Mouse (Mus musculus) forebrain, embryonic 11.5 days (tissue): ENCODE measurements around the gene Stmn1. TPM values are rescaled to one million over a fixed set of nuclear protein-coding genes. Genes with fewer than 3 reads are reported as not detected.
"Not testable (repeated sequence)": the region's sequence is repeated elsewhere in the genome, so short reads cannot be mapped to it uniquely, and the experiment has no call there.

Experiments used
- ATAC-seq: fragments of 200-750 bp; cut with Nextera tagmentation; replicated peaks from 2 replicates; pipeline ENCODE4 v1.8.0; 2017; ENCODE audit warnings: moderate TSS enrichment; ENCODE audit not compliant: low FRiP score
- DNase-seq: peaks from one replicate; pipeline ENCODE4 v3.0.0-alpha.2; 2017; ENCODE audit warnings: low spot score
- H3K27ac ChIP-seq: fragments of 300-500 bp; sonication (generic); 2 replicates; pipeline ENCODE4 v1.5.1; 2014; ENCODE audit warnings: low read depth, low read length
- H3K27me3 ChIP-seq: fragments of 300-500 bp; sonication (generic); 2 replicates; pipeline ENCODE4 v1.6.1; 2014; ENCODE audit warnings: mild to moderate bottlenecking, low read length, mixed read lengths; ENCODE audit not compliant: control insufficient read depth, insufficient read depth
- H3K36me3 ChIP-seq: fragments of 300-500 bp; sonication (generic); 2 replicates; pipeline ENCODE4 v1.6.1; 2014; ENCODE audit warnings: mild to moderate bottlenecking, low read length, moderate library complexity, mixed read lengths; ENCODE audit not compliant: control insufficient read depth, insufficient read depth
- H3K4me1 ChIP-seq: fragments of 300-500 bp; sonication (generic); replicated peaks from 2 replicates; pipeline ENCODE4 v1.6.1; 2014; ENCODE audit warnings: low read length, mixed read lengths; ENCODE audit not compliant: control insufficient read depth, insufficient read depth
- H3K4me2 ChIP-seq: fragments of 300-500 bp; sonication (generic); 2 replicates; pipeline ENCODE4 v1.6.1; 2014; ENCODE audit warnings: low read depth, mild to moderate bottlenecking, low read length, moderate library complexity, mixed read lengths; ENCODE audit not compliant: severe bottlenecking
- H3K4me3 ChIP-seq: fragments of 300-500 bp; sonication (generic); 2 replicates; pipeline ENCODE4 v1.5.1; 2014; ENCODE audit warnings: low read depth, low read length
- H3K9ac ChIP-seq: fragments of 300-500 bp; sonication (generic); 2 replicates; pipeline ENCODE4 v1.6.1; 2014; ENCODE audit warnings: low read length
- H3K9me3 ChIP-seq: fragments of 300-500 bp; sonication (generic); 2 replicates; pipeline ENCODE4 v1.6.1; 2016; ENCODE audit warnings: low read length, mixed read lengths; ENCODE audit not compliant: control insufficient read depth
- WGBS: fragments of 180-500 bp; shearing (Covaris S2); extraction: QIAGEN DNeasy Blood & Tissue Kit; methylation state at CpG from one replicate; pipeline ENCODE4 v1.1.7; 2014; 5-methylcytosine and 5-hydroxymethylcytosine counted together
- polyA plus RNA-seq: library from polyadenylated mRNA; unstranded; fragments of >200 nt; fragmentation: Nextera tagmentation; extraction: Ambion mirVana; gene quantifications from 2 replicates; pipeline ENCODE4 v1.2.1, GENCODE M21; 2014

Gene Stmn1
- polyA plus RNA-seq, 1 experiment from 2014 or later, result 3,150 TPM

GRCm38 (mm10) chr4:134484231-134484630, 16.1 kb downstream of the Stmn1 start:
- no peak overlapping the region for H3K9ac ChIP-seq
- H3K27ac ChIP-seq, result no peak overlapping the region
- ATAC-seq (no peak), DNase-seq (no peak)
- no peak overlapping the region for H3K4me3 ChIP-seq
- H3K4me1 ChIP-seq, result no peaks in the 10 kb centered on the region
- H3K4me2 ChIP-seq, result no peak overlapping the region
- H3K36me3 ChIP-seq, result no peaks in the 10 kb centered on the region
- no peaks in the 10 kb centered on the region for H3K9me3 ChIP-seq
- no peaks in the 10 kb centered on the region for H3K27me3 ChIP-seq
- WGBS, result 85% methylated on average over 10 of the region's 10 CpGs

DNA sequence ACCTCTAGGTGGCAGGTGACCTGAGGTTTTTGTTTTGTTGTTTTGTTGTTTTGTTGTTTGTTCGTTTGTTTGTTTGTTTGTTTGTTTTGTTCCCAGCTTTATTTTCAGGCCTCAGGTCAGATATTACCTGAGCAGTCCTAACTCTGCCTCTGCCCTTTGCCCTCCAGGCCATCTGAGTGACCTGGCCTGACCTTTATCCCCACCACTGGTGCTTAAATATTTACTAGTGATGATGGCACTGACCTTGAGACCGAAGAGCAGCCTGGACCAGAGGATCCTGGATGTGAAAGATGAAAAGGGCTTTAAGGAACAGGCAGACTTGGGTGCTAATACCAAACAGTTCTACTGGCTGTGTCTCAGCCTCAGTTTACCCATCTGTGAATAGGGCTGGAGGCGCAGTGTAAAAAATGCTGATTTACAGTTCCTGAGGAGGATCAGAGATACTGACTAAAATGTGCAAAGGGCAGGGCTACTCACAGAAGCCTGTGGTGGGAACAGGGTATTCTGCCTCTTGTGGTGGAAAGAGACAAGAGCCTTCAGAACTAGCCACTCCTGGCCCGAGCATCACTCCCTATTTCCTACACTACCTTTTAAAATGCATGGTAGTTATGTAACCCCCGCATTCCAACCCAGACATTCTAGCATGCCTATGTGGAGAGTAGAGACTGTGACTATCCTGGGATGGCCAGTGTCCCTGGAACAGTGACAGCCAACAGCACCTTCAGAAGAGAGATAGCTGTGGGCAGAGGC, 17.2 kb downstream of the Stmn1 start:
- Histone ChIP-seq H3K36me3 (no peaks in the 10 kb centered on the region), H3K27ac (no peak overlapping the region), H3K4me1 (no peaks in the 10 kb centered on the region), H3K4me3 (no peak overlapping the region), H3K9ac (no peak overlapping the region), H3K9me3 (no peaks in the 10 kb centered on the region), H3K4me2 (no peak overlapping the region), H3K27me3 (no peaks in the 10 kb centered on the region)
- WGBS, result 88% methylated on average over 5 of the region's 5 CpGs
- ATAC-seq (no peak), DNase-seq (no peak)

DNA sequence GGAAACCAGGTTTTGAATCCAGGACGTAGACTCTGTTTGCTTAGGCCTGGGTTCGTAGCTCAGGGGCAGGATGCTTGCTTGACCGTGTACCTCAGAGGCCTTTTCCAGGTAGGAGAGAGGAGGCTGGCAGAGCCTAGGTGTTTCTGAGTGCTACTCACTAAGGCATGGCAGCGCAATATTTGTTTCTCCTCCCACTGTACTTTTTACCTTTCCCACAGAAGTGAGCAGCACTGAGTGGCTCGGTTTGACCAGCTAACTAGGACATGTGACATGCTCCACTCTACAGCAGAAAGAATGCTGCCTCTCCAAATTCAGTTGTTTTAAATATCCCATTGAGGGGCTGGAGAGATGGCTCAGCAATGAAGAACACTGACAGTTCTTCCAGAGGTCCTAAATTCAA, 20.1 kb downstream of the Stmn1 start:
- Histone ChIP-seq H3K9me3 (no peaks in the 10 kb centered on the region), H3K4me2 (no peak overlapping the region), H3K36me3 (no peaks in the 10 kb centered on the region), H3K27me3 (no peaks in the 10 kb centered on the region), H3K4me3 (no peak overlapping the region), H3K9ac (no peak overlapping the region), H3K4me1 (no peaks in the 10 kb centered on the region), H3K27ac (no peak overlapping the region)
- DNase-seq, result no peak
- 94% methylated on average over 5 of the region's 5 CpGs for WGBS
- no peak for ATAC-seq

- DNase-seq (no peak), ATAC-seq (no peak)
- H3K4me2 ChIP-seq, result no peak overlapping the region
- no peaks in the 10 kb centered on the region for H3K9me3 ChIP-seq
- no peak overlapping the region for H3K4me3 ChIP-seq
- no peaks in the 10 kb centered on the region for H3K27me3 ChIP-seq
- H3K9ac ChIP-seq, result no peak overlapping the region
- no peaks in the 10 kb centered on the region for H3K36me3 ChIP-seq
- H3K4me1 ChIP-seq, result no peaks in the 10 kb centered on the region
- no peak overlapping the region for H3K27ac ChIP-seq
- WGBS, result 90% methylated on average over 11 of the region's 11 CpGs
These were observed 22.0 kb downstream of the Stmn1 start for GRCm38 (mm10) chr4:134489986-134490665.

- Histone ChIP-seq H3K36me3 (no peaks in the 10 kb centered on the region), H3K4me1 (peaks cover 3% of the 10 kb centered on the region; the same call in 1 of the 2 replicates), H3K27ac (no peak overlapping the region), H3K9me3 (no peaks in the 10 kb centered on the region), H3K4me3 (no peak overlapping the region), H3K4me2 (no peak overlapping the region), H3K9ac (no peak overlapping the region), H3K27me3 (no peaks in the 10 kb centered on the region)
- ATAC-seq, result no peak
- no peak for DNase-seq
- WGBS, result 91% methylated on average over 6 of the region's 6 CpGs
These were observed 23.6 kb downstream of the Stmn1 start for GRCm38 (mm10) chr4:134491716-134492115.

DNA sequence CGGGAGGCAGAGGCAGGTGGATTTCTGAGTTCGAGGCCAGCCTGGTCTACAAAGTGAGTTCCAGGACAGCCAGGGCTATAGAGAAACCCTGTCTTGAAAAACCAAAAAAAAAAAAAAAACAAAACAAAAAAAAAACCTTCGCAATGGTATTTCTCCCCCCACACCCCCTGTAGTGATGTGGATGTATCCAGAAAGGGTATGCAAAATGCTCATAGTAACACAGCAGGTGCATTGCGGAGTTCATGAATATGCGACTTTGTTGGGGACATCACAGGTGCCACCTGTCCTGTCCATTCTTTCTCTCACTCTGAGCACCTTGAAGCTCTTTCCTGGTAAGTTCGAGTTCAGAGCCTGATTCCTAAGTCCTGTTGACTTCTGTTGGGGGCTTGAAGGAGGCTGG, 26.0 kb downstream of the Stmn1 start:
- H3K4me2 ChIP-seq, H3K9ac ChIP-seq, H3K27me3 ChIP-seq, H3K4me1 ChIP-seq, H3K27ac ChIP-seq, H3K36me3 ChIP-seq, ATAC-seq, H3K9me3 ChIP-seq, DNase-seq, H3K4me3 ChIP-seq: not testable (repeated sequence)
- WGBS, result 89% methylated on average over 6 of the region's 6 CpGs

- no peak overlapping the region for H3K27ac ChIP-seq
- no peaks in the 10 kb centered on the region for H3K9me3 ChIP-seq
- no peaks in the 10 kb centered on the region for H3K36me3 ChIP-seq
- ATAC-seq (no peak), DNase-seq (no peak)
- no peak overlapping the region for H3K4me3 ChIP-seq
- H3K27me3 ChIP-seq, result no peaks in the 10 kb centered on the region
- peaks cover 6% of the 10 kb centered on the region; the same call in 1 of the 2 replicates for H3K4me1 ChIP-seq
- WGBS, result 76% methylated on average over 16 of the region's 16 CpGs
- no peak overlapping the region for H3K4me2 ChIP-seq
- H3K9ac ChIP-seq, result no peak overlapping the region
These were observed 26.8 kb downstream of the Stmn1 start for GRCm38 (mm10) chr4:134494780-134495545.

- H3K27me3 ChIP-seq, result no peaks in the 10 kb centered on the region
- H3K27ac ChIP-seq, result no peak overlapping the region
- no peak overlapping the region for H3K4me3 ChIP-seq
- H3K4me1 ChIP-seq, result peaks cover 6% of the 10 kb centered on the region; the same call in 1 of the 2 replicates
- no peak overlapping the region for H3K9ac ChIP-seq
- H3K36me3 ChIP-seq, result no peaks in the 10 kb centered on the region
- no peak for DNase-seq
- H3K9me3 ChIP-seq, result no peaks in the 10 kb centered on the region
- H3K4me2 ChIP-seq, result no peak overlapping the region
- WGBS, result 66% methylated on average over 5 of the region's 5 CpGs
- no peak for ATAC-seq
These were observed 27.4 kb downstream of the Stmn1 start for GRCm38 (mm10) chr4:134495546-134495923.
